Mouse (Mus musculus) T-cell, adult 2 months (primary cell): ENCODE data around the gene Exd2.

Experiments
- DNase-seq: peaks from one replicate; pipeline ENCODE4 v3.0.0; 2022; ENCODE audit warnings: low spot score

The Exd2 gene

DNA sequence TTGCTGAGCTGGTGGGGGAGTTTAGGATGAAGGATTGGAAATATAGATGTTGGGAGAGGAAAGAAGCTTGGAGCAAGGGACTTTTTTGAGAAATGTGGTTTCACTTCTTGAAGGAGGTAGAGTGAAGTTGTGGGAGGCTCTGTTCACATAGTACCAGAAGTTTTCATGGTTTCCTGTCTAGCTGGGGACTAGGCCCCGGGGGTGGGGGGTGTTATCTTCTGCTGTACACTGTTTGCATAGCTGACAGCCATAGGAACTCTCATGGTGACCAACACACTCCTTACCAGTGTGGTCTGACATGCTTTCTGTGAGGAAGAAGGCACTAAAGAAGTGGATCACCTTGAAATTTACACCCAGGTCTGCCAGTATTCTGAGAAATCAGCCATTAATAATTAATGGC is 32.8 kb downstream of the Exd2 start:
- no peak for DNase-seq

- DNase-seq: no peak
These were observed 35.5 kb downstream of the Exd2 start for GRCm38 (mm10) chr12:80498356-80498755.

DNA sequence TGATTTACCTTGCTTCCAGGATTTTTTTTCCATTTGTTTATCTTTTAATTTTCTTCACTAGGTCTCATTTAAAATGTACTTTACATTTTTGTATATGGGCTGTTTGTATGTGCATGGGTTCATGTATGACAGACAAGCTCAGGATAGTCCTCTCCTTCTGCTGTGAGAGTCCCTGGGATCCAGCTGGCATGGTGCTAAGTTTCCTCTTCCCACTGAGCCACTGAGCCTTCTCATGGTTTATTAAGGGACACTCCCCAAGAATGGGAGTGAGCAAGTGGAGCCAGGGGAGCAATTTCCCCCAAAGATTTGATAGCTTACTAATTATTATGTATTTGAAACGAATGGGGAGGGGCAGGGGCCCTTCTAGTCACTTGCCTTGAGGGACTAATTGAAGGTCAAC is 37.6 kb downstream of the Exd2 start:
- DNase-seq: no peak

GRCm38 (mm10) chr12:80504718-80505117 is 41.8 kb downstream of the Exd2 start:
- no peak for DNase-seq

- DNase-seq: no peak
These were observed 44.3 kb downstream of the Exd2 start for GRCm38 (mm10) chr12:80507041-80507745.

- DNase-seq: no peak
These were observed 55.1 kb downstream of the Exd2 start, which contains the start of gene Galnt16 for GRCm38 (mm10) chr12:80517977-80518376. Gene Galnt16 (plus strand): TSS chr12:80518277.

DNA sequence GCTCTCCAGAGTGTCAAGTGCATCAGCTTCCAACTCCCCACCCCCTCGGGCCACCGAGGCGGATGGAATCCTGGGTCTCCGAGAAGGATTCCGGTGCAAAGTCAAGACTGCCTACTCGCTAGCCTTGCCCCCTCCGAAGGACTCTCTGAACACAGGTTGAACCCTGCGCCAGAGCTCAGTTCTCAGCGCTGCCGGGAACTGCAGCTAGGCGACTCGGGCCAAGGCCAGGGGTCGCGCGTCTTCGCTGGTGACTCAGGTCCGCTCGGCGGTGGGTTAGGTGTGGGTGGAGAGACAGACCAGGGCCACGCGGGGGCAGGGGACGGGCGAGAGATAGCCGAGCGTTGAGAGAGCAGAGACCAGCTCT is 55.5 kb downstream of the Exd2 start:
- no peak for DNase-seq

DNA sequence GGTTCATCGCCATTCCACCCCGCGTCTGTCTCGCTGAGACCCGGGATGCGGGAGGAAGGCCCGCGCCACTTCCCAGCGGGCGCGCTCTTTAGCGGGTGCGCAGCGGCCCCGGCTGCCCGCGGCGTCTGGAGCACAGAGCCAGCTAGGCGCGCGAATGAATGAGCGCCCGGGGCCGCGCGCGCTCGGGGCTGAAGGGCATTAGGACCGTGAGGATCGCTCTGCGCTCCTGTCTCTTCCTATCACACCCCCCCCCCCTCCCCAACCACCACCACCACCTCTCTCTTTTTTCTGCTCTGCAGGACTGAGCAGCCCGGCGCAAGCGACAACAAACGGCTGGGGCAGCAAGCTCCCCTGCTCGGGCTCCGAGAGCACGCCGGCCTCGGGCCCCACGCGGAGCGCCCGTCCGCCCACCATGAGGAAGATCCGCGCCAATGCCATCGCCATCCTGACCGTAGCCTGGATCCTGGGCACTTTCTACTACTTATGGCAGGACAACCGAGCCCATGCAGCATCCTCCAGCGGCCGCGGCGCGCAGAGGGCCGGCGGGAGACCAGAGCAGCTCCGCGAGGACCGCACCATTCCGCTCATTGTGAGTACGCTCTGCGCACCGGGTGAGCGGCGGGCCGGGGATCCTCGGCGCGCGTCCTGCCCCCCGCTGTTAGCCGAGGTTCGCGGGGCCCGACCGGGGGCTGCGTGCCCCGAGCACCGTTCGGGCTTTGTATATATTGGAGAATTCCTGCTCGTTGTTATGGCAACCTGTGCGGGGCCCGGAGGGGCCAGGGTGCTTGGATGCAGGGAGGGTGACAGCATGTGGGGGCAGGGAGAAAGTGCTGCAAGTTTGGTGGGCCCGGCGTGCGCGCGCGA is 56.1 kb downstream of the Exd2 start:
- DNase-seq: no peak

DNA sequence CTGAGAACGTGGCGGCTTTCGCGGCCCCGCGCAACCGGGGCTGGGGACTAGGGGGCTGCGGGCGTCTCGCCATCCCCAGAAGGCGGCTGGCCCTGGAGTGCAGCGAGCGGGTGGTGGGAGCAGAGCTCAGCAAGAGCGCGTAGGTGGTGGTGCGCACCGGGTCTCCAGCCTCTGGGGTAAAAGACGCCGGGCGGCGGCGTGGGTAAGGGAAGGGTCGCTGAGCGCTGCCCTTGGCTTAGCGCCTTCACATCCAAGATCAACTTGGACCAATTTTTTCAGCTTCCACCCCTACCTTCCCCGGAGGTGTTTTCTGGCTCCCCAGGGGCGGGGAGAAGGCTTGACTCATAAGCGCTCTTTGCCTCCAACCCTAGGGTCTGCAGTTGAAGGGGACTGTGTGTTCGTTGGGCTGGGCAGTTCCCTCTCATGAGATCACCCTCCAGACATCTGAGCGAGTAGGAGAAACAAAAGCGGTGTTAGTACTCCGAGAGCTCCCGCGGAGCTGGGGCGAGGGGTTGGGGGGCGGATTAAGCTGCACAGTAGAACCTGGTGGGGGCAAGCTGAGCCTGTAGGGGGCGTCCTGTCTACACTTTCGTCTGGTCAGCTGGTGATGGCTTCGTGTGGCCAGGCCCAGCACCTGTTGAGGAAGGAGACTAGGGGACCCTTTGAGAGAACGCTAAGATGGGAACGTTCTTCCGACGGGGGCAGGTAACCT is 56.9 kb downstream of the Exd2 start:
- DNase-seq: no peak

- DNase-seq: no peak
These were observed 59.1 kb downstream of the Exd2 start for GRCm38 (mm10) chr12:80522006-80522405.

DNA sequence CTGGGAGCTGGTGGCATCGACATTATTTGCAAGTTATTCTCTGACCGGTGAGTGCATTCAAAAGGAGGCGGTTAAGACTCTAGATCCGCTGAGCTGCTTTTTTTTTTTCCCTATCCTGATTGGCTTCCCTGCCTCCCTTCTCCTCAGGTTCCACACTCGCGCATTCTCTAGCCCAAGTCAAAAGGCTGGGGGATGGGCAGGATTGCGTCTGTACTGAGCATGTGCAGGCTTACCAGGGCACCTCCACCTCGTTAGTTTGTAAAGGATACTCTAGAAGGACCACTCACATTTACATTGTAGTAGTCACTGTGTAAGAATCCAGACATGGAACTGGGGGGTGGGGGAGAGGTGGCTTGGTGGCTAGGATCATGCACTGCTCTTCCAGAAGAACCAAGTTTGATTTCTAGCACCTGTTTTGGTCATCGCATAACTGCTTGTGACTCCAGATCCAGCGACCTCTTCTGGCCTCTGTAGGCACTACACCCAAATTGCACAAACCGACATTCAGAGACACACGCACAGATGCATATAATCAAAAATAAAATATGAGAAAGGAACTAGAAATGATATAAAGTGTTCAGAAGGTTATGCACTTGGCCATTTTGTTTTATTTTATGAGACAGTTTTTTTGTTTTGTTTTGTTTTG is 61.5 kb downstream of the Exd2 start:
- no peak for DNase-seq

DNA sequence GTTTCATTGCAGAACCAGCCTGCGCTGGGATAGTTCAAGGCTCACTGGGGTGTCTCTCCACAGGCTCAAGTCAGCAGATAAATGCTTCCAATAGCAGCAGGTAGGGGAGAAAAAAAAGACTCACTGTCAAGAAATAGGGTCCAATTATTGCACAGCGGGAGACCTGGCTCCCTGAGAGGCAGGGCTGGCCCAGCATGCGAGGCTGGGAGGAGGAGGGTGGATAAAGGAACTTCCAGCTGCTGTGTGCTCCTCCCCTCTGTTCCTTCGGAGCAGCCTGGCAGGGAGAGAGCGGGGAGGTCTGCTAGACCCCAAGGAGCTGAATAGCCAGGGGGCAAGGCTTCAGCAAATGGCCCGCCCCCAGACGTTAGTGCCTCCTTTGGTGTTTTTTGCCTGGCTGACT is 62.6 kb downstream of the Exd2 start:
- no peak for DNase-seq

GRCm38 (mm10) chr12:80526511-80526910 is 63.6 kb downstream of the Exd2 start:
- DNase-seq: no peak

- no peak for DNase-seq
These were observed 65.0 kb downstream of the Exd2 start for GRCm38 (mm10) chr12:80527727-80528389.

- DNase-seq: no peak
These were observed 67.2 kb downstream of the Exd2 start for GRCm38 (mm10) chr12:80530052-80530451.

GRCm38 (mm10) chr12:80530630-80531029 is 67.7 kb downstream of the Exd2 start:
- DNase-seq: no peak

GRCm38 (mm10) chr12:80531585-80531984 is 68.7 kb downstream of the Exd2 start:
- DNase-seq: no peak

DNA sequence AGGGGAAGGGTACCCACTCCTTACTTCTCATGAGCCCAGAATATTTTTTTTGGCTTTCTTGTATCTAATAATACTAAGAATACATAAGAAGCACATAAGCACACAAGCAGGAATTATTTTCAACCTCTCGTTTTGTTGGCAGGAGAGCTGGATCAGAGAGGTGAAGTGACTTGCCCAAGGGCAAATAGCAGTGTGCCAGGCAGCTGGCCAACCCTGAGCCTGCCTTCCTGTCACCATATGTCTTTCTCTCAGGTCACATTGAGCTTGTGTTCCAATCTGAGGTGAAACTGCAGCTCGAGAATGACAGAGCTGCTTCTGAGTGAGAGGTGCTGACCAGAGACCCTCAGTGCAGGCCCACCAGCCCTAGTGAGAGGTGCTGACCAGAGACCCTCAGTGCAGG is 71.0 kb downstream of the Exd2 start:
- no peak for DNase-seq

DNA sequence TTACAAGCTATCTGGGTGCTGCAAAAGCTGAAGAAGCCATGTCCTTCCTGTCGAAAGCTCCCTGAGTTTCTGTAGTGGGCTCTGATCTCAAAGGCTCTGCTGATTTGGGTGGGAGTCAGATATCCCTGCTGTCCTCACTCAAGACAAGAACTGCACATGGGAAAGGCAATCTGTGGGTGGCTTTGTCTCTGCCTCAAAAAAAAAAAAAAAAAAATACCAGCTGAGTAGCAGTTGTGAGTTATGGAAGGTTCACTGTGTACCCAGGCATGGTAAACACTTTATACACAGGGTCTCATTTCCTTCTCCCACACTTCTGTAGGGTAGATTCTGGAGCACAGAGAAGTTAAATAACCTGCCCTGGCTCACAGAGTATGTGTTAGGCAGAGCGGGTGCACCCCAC is 74.4 kb downstream of the Exd2 start:
- no peak for DNase-seq

DNA sequence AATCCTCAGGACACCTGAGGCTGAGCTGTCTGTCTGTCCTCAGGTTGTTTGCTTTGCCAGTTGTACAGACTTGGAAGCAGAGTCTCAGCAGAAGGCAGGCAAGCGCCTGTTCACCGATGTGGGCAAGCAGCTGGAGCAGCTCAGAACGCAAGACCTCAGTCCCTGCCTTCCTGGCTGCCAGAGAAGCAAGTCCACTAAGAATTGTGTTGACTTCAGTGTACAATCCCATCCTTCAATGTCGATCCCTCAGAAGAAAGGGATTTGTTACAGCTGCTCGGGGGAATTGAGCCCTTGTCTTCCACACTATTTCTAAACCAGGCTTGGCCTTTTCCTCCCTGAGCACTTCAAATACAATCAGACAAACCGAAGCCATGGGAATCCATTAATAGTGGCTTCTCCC is 75.4 kb downstream of the Exd2 start:
- no peak for DNase-seq

DNA sequence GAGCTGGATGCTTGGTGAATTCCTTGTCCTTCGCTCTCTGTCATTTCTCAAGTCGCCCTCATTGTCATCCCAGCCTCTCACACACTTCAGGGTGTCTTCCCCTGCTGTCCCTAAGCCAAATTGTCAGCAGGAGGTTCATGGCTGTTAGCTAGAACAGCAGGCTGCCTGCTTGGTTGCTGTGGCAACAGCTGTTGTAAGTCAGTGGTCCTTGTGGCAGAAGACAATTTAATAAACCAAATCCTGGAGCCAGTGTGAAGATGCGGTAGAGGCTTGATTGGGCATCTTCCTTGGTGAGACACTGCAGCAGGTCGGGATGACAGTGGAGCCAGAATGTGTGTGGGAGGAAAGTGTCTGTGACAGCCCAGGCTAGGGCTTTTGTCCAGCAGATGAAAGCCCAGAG is 82.4 kb downstream of the Exd2 start:
- DNase-seq: no peak

GRCm38 (mm10) chr12:80549646-80550045 is 86.8 kb downstream of the Exd2 start:
- no peak for DNase-seq
